Mouse (Mus musculus): ENCODE data around the gene Prdm16.

- no peak for TF ChIP-seq ZNF384 (IDR thresholded peaks at IDR 0.05; ENCODE audit: low read depth, low read length)
- no peak for TF ChIP-seq ZC3H11A (IDR thresholded peaks at IDR 0.05; ENCODE audit: borderline replicate concordance, low read depth, low read length)
- no peak for TF ChIP-seq MAFK (IDR thresholded peaks at IDR 0.05; ENCODE audit: insufficient read depth, low read depth, low read length)
These were observed 11.0 kb downstream of the Prdm16 start for GRCm38 (mm10) chr4:154625710-154626109.
